ENCODE assay signal across 13 mouse cellular contexts in the genomic region with DNA sequence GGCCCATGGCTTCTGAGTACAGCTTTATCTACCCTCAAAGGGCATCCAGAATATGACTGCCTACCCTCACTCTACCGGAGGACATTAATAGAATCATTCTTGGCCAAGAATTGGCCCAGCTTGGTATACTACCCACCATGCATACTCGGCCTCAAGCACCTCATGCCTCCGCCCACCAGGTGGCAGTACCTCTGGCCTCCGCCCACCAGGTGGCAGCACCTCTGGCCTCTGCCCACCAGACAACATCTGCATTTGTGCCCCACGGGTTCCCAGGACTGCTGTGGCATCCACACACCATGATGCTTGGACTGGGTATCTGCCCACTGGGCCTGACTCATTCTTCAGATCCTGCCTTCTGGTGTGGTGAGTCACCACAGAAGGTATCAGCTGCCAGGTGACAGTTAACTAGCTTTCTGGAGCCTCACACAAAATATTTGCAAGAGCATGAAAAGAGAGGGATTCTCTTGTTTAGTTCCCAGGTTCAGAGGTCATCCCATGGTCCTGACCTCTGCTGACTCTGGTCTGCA.
DNase-seq lines count a peak whose midpoint lies in the region; ATAC-seq and TF ChIP-seq lines count a peak whose summit lies in the region.
"Had no signal": no experiment of that assay in that cellular context is flagged by ENCODE, and none has a peak within 500 bp of the region (broad histone marks: within the 10 kb centered on the region; RNA-seq: fewer than 3 reads in every experiment).

No protein-coding gene starts in this region.

- no peaks in the 10 kb centered on the region for H3K9me3 ChIP-seq in kidney, postnatal 0 days (replicated peaks; ENCODE audit: low read length)
- no peaks in the 10 kb centered on the region for H3K9me3 ChIP-seq in stomach, postnatal 0 days (ENCODE audit: control insufficient read depth, low read length)
- peaks cover 4% of the 10 kb centered on the region; the same call in 1 of the 2 replicates for H3K9me3 ChIP-seq in kidney, embryonic 15.5 days (replicated peaks)
- H3K9me3 ChIP-seq: hindbrain, embryonic 15.5 days; lung, embryonic 15.5 days had no signal

- H3K4me2 ChIP-seq in kidney, postnatal 0 days (ENCODE audit: low read length), result no peak overlapping the region
- no peak overlapping the region for H3K4me2 ChIP-seq in stomach, postnatal 0 days (replicated peaks; ENCODE audit: low read depth)
- H3K4me2 ChIP-seq in kidney, embryonic 15.5 days, result no peak overlapping the region
- H3K4me2 ChIP-seq: hindbrain, embryonic 15.5 days; lung, embryonic 15.5 days had no signal

- TF ChIP-seq EP300 in stomach, postnatal 0 days (optimal IDR thresholded peaks at IDR 0.05), result no peak

- no peak for TF ChIP-seq POLR2A in thymus, adult 2 months (IDR thresholded peaks at IDR 0.05; ENCODE audit: control insufficient read depth, extremely low read depth, insufficient read depth, low read length, poor library complexity)
- TF ChIP-seq POLR2A in bone marrow, adult 2 months (IDR thresholded peaks at IDR 0.05; ENCODE audit: borderline replicate concordance, control insufficient read depth, low read depth, low read length), result no peak

- no peak overlapping the region for H3K4me3 ChIP-seq in kidney, postnatal 0 days (replicated peaks; ENCODE audit: low read depth, low read length)
- H3K4me3 ChIP-seq in thymus, adult 2 months (ENCODE audit: control insufficient read depth, insufficient read depth, low read length), result no peak overlapping the region
- no peak overlapping the region for H3K4me3 ChIP-seq in bone marrow, adult 2 months (replicated peaks; ENCODE audit: control insufficient read depth, low read depth, low read length)
- H3K4me3 ChIP-seq in stomach, postnatal 0 days (ENCODE audit: low read depth, low read length), result no peak overlapping the region
- H3K4me3 ChIP-seq in kidney, embryonic 15.5 days (replicated peaks), result no peak overlapping the region
- H3K4me3 ChIP-seq: erythroblast, embryonic 14.5 days; hindbrain, embryonic 15.5 days; lung, embryonic 15.5 days had no signal

- no peaks in the 10 kb centered on the region for H3K36me3 ChIP-seq in kidney, postnatal 0 days (ENCODE audit: insufficient read depth, low read length)
- H3K36me3 ChIP-seq in thymus, adult 2 months (ENCODE audit: control insufficient read depth, insufficient read depth, low read length), result no peaks in the 10 kb centered on the region
- no peaks in the 10 kb centered on the region for H3K36me3 ChIP-seq in stomach, postnatal 0 days (ENCODE audit: control insufficient read depth, insufficient read depth, low read length)
- no peaks in the 10 kb centered on the region for H3K36me3 ChIP-seq in kidney, embryonic 15.5 days
- H3K36me3 ChIP-seq: hindbrain, embryonic 15.5 days; lung, embryonic 15.5 days had no signal

- H3K27ac ChIP-seq in kidney, postnatal 0 days, result no peak overlapping the region
- no peak overlapping the region for H3K27ac ChIP-seq in thymus, adult 2 months (ENCODE audit: control insufficient read depth, insufficient read depth, low read length)
- no peak overlapping the region for H3K27ac ChIP-seq in bone marrow, adult 2 months (ENCODE audit: control insufficient read depth, insufficient read depth, low read depth, low read length, poor library complexity)
- no peak overlapping the region for H3K27ac ChIP-seq in stomach, postnatal 0 days (replicated peaks)
- no peak overlapping the region for H3K27ac ChIP-seq in kidney, embryonic 15.5 days
- H3K27ac ChIP-seq: hindbrain, embryonic 15.5 days; lung, embryonic 15.5 days had no signal

- H3K9ac ChIP-seq in kidney, postnatal 0 days (ENCODE audit: low read depth, low read length), result no peak overlapping the region
- no peak overlapping the region for H3K9ac ChIP-seq in stomach, postnatal 0 days (ENCODE audit: low read length)
- no peak overlapping the region for H3K9ac ChIP-seq in kidney, embryonic 15.5 days
- H3K9ac ChIP-seq: hindbrain, embryonic 15.5 days; lung, embryonic 15.5 days had no signal

- no peak for DNase-seq in kidney, postnatal 0 days (ENCODE audit: low spot score)
- DNase-seq in kidney, postnatal 10 days, result no peak
- no peak for DNase-seq in thymus, adult 2 months
- no peak for DNase-seq in thymus, postnatal 10 days (ENCODE audit: low spot score in 2 of 2)
- DNase-seq in stomach, postnatal 0 days (ENCODE audit: low spot score), result no peak
- no peak for DNase-seq in adrenal gland, postnatal 10 days
- DNase-seq: cerebellum, adult 8-10 months; gastrocnemius, postnatal 36 days had no signal

- ATAC-seq in kidney, postnatal 0 days (replicated peaks; ENCODE audit: low FRiP score, low read depth), result no peak
- no peak for ATAC-seq in stomach, postnatal 0 days (ENCODE audit: low FRiP score, low TSS enrichment)
- ATAC-seq in kidney, embryonic 15.5 days (replicated peaks; ENCODE audit: low FRiP score), result no peak

- H3K4me1 ChIP-seq in kidney, postnatal 0 days (replicated peaks; ENCODE audit: insufficient read depth, low read length), result no peaks in the 10 kb centered on the region; the same call in 1 of the 2 replicates
- H3K4me1 ChIP-seq in thymus, adult 2 months (replicated peaks; ENCODE audit: control insufficient read depth, insufficient read depth, low read length), result peaks cover 3% of the 10 kb centered on the region; the same call in 1 of the 2 replicates
- H3K4me1 ChIP-seq in bone marrow, adult 2 months (ENCODE audit: control insufficient read depth, insufficient read depth, low read length), result peaks cover 2% of the 10 kb centered on the region
- H3K4me1 ChIP-seq in stomach, postnatal 0 days (replicated peaks; ENCODE audit: control insufficient read depth, insufficient read depth), result no peaks in the 10 kb centered on the region
- H3K4me1 ChIP-seq in kidney, embryonic 15.5 days, result peaks cover 20% of the 10 kb centered on the region
- H3K4me1 ChIP-seq: lung, embryonic 15.5 days had no signal

- no peaks in the 10 kb centered on the region for H3K27me3 ChIP-seq in kidney, postnatal 0 days (ENCODE audit: insufficient read depth, low read length)
- H3K27me3 ChIP-seq in thymus, adult 2 months (ENCODE audit: control insufficient read depth, insufficient read depth, low read length), result no peaks in the 10 kb centered on the region
- no peaks in the 10 kb centered on the region for H3K27me3 ChIP-seq in stomach, postnatal 0 days (ENCODE audit: control insufficient read depth, insufficient read depth, low read length)
- H3K27me3 ChIP-seq in kidney, embryonic 15.5 days, result no peaks in the 10 kb centered on the region
- H3K27me3 ChIP-seq: hindbrain, embryonic 15.5 days; lung, embryonic 15.5 days had no signal

- 94% methylated on average over 5 of the region's 5 CpGs for WGBS in kidney, postnatal 0 days
- 96% methylated on average over 5 of the region's 5 CpGs for WGBS in thymus, adult 2 months
- 81% methylated on average over 5 of the region's 5 CpGs for WGBS in bone marrow, adult 2 months
- WGBS in stomach, postnatal 0 days, result 90% methylated on average over 5 of the region's 5 CpGs
- WGBS in kidney, embryonic 15.5 days, result 89% methylated on average over 5 of the region's 5 CpGs

- TF ChIP-seq CTCF in kidney, postnatal 0 days (IDR thresholded peaks at IDR 0.05; ENCODE audit: low read depth), result peak; percentile 50
- 0 out of 2 replicates have a peak, but pooled peaks have one; percentile 35 for TF ChIP-seq CTCF in thymus, adult 2 months (IDR thresholded peaks at IDR 0.05; ENCODE audit: borderline replicate concordance, control insufficient read depth, extremely low read depth, insufficient read depth, low read length, poor library complexity)
- peak; percentile 65 for TF ChIP-seq CTCF in bone marrow, adult 2 months (IDR thresholded peaks at IDR 0.05; ENCODE audit: control insufficient read depth, insufficient read depth, low read length)
- peak; percentile 67 for TF ChIP-seq CTCF in stomach, postnatal 0 days (IDR thresholded peaks at IDR 0.05; ENCODE audit: low read depth)
